Mouse (Mus musculus) splenic B cell, adult 2 months (primary cell): Measurements from ENCODE around the gene Rab40b.
"Not testable (repeated sequence)": the region's sequence is repeated elsewhere in the genome, so short reads cannot be mapped to it uniquely, and the experiment has no call there.

ENCODE experiments used
- DNase-seq: peaks from one replicate; pipeline ENCODE4 v3.0.0-alpha.2; 2011; ENCODE audit warnings: low read depth, low spot score
- H3K27me3 ChIP-seq: 2 replicates; pipeline ENCODE4 v1.6.1; 2012; ENCODE audit warnings: mild to moderate bottlenecking, low read length, moderate library complexity, mixed read lengths; ENCODE audit not compliant: control insufficient read depth, poor library complexity, insufficient read depth, severe bottlenecking
- H3K36me3 ChIP-seq: 2 replicates; pipeline ENCODE4 v1.6.1; 2012; ENCODE audit warnings: mild to moderate bottlenecking, low read length, moderate library complexity, mixed read lengths; ENCODE audit not compliant: control insufficient read depth, poor library complexity, insufficient read depth, severe bottlenecking

Rab40b gene

DNA sequence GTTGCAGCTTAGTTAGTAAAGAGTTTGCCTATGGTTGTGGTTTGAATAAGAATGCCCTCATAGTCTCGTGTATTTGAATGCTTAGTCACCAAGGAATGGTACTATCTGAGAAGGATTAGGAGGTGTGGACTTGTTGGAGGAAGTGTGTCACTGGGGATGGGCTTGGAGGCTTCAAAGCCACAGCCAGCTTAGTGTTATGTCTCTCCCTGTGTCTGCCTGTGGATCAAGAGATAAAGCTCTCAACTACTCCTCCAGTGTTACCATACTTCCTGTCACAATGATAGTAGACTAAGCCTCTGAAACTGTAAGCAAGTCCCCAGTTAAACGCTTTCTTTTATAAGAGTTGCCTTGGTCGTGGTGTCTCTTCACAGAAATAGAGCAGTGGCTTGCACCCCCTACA is 2.7 kb upstream of the Rab40b start:
- no peaks in the 10 kb centered on the region for H3K36me3 ChIP-seq
- no peak for DNase-seq
- no peaks in the 10 kb centered on the region for H3K27me3 ChIP-seq

DNA sequence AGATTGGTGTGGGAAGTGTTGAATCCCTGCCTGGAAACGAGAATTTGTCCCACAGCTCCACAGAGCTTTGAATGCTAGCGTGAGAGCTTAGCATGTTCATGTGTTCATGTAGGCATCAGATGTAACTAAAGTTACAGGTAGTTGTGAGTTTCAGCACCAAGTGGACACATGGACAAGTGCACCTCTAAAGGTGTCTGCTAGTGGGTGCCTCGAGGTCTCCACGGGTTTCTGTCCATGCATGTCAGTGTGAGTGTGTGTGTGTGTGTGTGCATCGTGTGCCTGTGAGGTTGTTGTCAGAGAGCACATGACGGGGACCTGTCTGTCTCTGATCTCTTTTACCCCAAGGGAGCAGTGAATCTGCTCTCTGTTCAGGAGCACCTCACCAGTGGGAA is 499 bp upstream of the Rab40b start:
- peak; percentile 4 for DNase-seq
- no peaks in the 10 kb centered on the region for H3K36me3 ChIP-seq
- no peaks in the 10 kb centered on the region for H3K27me3 ChIP-seq

GRCm38 (mm10) chr11:121380294-121380693 is 7.8 kb downstream of the Rab40b start:
- H3K27me3 ChIP-seq = no peaks in the 10 kb centered on the region
- no peak for DNase-seq
- H3K36me3 ChIP-seq = no peaks in the 10 kb centered on the region

- DNase-seq = no peak
- Histone ChIP-seq H3K36me3 (no peaks in the 10 kb centered on the region), H3K27me3 (no peaks in the 10 kb centered on the region)
These were observed 9.4 kb downstream of the Rab40b start for GRCm38 (mm10) chr11:121378644-121379043.

GRCm38 (mm10) chr11:121373305-121373704 is 14.7 kb downstream of the Rab40b start:
- no peak for DNase-seq
- Histone ChIP-seq H3K27me3 (no peaks in the 10 kb centered on the region), H3K36me3 (no peaks in the 10 kb centered on the region)

DNA sequence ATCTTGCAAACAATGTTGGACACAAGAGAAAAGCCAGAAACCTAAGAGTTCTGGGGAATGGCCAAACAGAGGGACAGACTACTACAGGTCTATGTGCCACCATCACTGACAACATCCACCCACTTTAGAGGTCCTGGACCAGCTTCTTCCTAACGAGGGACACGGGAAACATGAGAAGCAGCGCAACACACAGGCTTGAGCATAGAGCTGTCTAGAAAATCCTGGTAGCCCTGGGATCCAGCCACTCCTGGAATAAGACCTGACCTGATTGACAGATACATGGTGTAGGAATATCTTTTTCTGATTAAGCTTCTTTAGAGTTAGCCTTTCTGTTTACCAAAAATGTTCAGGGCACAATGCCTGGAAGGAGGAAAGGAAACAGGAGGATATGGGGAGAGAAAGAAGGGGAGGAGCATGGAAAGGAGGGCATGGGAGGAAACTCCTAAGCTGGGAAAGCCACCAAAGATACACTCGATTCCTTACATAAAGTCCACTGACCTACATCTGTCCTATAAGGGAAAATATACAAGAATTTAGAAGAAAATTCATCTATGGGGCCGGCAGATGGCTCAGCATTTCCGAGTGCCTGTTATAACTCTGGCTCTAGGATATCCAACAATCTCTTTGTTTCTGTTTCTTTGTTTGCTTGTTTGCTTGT is 17.6 kb downstream of the Rab40b start:
- no peaks in the 10 kb centered on the region for H3K36me3 ChIP-seq
- no peaks in the 10 kb centered on the region for H3K27me3 ChIP-seq
- DNase-seq = no peak

DNA sequence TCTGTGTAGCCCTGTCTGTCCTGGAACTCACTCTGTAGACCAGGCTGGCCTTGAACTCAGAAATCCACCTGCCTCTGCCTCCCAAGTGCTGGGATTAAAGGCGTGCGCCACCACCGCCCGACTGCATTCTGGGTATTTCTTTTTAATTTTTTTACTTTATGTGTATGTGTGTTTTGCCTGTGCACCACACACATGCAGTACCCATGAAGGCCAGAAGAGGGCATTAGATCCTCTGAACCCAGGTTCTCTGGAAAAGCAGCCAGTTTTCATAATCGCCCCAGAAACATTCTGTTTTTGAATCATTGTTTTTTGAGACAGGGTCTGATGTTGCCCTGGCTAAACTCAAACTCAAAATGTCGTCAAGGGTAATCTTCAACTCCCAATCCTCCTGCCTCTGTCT is 18.4 kb downstream of the Rab40b start:
- H3K36me3 ChIP-seq = no peaks in the 10 kb centered on the region
- no peaks in the 10 kb centered on the region for H3K27me3 ChIP-seq
- DNase-seq = peak; percentile 53

DNA sequence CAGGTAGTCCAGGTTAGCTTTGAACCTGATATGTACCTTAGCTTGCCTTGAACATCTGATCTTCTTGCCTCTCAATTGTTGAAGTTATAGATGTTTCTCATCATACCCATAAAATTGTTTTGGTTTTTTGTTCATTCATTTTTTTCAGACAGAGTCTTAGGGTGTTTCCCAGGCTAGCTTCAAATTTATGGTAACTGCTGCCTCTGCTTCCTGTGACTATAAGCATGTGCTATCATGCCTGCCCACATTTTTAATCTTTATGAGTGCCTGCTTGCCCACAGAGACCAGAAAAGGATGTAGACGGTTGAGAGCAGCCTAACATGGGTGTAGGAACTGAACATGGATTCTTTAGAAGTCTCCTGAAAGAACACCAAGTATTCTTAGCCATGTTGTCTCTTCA is 19.3 kb downstream of the Rab40b start:
- no peak for DNase-seq
- Histone ChIP-seq H3K36me3 (no peaks in the 10 kb centered on the region), H3K27me3 (no peaks in the 10 kb centered on the region)

DNA sequence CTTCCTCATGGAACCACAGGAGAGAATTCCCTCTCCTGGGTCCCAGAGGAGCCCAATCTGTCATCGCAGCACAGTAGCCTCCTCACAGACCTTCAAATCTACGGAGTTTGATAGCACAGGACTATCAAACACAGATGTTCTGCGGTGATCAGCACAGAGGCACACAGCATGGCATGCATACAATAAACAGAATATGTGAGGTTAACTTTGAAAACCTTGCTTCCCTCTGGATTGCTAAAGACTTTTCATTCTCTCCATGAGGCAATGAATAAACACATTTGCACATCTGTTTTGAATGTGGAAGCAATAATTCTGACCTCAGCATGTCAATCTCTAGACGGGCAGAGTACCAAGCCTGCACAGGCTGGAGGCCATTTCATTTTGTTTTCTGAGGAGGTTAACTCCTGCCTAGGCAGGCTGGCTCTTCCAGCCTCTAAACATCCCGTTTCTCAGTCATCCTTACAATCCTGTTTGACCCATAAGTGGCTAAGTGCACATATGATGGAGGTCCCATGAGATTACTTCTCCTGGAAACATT is 20.8 kb downstream of the Rab40b start:
- Histone ChIP-seq H3K27me3 (no peaks in the 10 kb centered on the region), H3K36me3 (no peaks in the 10 kb centered on the region)
- DNase-seq = no peak

GRCm38 (mm10) chr11:121362212-121362611 is 25.8 kb downstream of the Rab40b start:
- peak; percentile 53 for DNase-seq
- H3K27me3 ChIP-seq = no peaks in the 10 kb centered on the region
- H3K36me3 ChIP-seq = no peaks in the 10 kb centered on the region

GRCm38 (mm10) chr11:121354091-121354707 is 33.9 kb downstream of the Rab40b start, which contains the start of gene Wdr45b:
Wdr45b (minus strand) TSS chr11:121354445.
- Histone ChIP-seq H3K36me3 (no peaks in the 10 kb centered on the region), H3K27me3 (no peaks in the 10 kb centered on the region)
- peak; percentile 99 for DNase-seq

DNA sequence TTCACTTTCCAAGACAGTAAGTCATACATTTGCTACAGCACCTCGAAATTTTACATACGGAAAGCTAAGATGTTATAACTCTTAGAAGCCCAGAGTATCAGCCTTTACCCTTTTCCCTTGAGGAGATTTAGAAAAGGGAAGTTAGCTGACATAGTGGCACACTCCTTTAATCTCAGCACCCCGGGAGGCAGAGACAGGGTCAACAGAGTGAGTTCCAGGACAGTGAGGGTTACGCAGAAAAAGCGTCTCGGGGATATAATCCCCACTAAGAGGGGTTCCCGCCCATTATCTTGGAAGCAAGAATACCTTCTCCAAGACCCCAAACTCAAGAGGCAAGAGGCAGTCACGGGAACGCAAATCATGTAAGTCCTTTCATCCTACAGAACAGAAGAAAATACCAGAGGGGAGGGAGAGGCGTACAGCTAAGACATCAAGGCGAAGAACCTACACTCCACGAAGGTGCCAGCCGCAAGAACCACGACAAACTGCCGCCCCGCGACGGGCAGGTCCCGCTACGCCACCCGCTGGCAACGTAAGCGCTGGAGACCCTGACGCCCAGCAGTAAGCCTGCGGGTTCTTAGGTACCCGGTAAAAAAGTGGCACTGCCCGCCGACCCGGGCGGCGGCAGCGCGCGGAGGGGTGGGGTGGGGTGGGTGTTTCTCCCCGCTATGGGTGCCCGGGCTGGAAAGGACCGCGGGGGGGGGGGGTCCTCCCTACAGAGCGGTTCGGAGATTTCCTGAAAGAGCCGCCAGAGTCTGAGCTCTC is 34.5 kb downstream of the Rab40b start:
- Histone ChIP-seq H3K36me3 (no peaks in the 10 kb centered on the region), H3K27me3 (no peaks in the 10 kb centered on the region)
- DNase-seq = peak; percentile 57

DNA sequence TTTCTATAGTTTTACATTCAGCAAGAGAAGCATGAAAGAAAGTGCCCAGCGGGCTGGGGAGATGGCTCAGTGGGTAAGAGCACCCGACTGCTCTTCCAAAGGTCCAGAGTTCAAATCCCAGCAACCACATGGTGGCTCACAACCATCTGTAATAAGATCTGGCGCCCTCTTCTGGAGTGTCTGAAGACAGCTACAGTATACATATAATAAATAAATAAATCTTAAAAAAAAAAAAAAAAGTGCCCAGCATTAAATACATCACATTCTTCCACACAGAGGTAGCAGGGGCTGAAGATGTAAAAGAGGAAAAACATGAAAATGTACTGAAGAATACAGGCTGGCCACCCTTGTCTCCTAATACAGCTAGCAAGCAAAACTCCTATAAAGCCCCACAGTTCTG is 39.3 kb downstream of the Rab40b start:
- not testable (repeated sequence) for DNase-seq, H3K27me3 ChIP-seq, H3K36me3 ChIP-seq

- no peaks in the 10 kb centered on the region for H3K27me3 ChIP-seq
- DNase-seq = no peak
- H3K36me3 ChIP-seq = peaks cover 2% of the 10 kb centered on the region; the same call in 1 of the 2 replicates
These were observed 39.9 kb downstream of the Rab40b start for GRCm38 (mm10) chr11:121348166-121348565.

DNA sequence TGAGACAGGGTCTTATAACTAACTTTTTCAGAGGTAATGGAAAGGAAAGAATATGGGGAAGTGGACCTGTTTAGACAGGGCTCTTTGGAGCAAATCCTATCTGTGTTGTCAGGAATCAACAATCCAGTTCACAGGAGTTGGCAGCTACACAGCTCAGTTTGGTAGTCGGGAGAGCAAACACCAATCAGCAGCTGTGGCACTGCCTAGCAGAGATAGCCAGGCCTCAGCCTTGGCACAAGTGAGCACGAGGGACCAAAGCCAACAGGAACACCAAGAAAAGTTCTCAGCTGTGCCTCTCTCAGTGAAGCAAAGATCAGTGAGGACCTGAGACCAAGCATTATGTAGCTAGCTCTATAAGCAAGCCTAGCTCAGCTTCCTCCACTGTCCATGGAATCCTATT is 41.0 kb downstream of the Rab40b start:
- DNase-seq = no peak
- H3K27me3 ChIP-seq = no peaks in the 10 kb centered on the region
- H3K36me3 ChIP-seq = peaks cover 2% of the 10 kb centered on the region; the same call in 1 of the 2 replicates
